Mouse (Mus musculus) neural tube, embryonic 15.5 days (tissue): ENCODE data around the gene Zp2. TPM values are rescaled to one million over a fixed set of nuclear protein-coding genes. Genes with fewer than 3 reads are reported as not detected.

Experiments used
- ATAC-seq: fragments of 200-750 bp; cut with Nextera tagmentation; 2 replicates; pipeline ENCODE4 v1.8.0; 2017; ENCODE audit warnings: mild to moderate bottlenecking, moderate TSS enrichment, moderate library complexity; ENCODE audit not compliant: low FRiP score
- H3K27ac ChIP-seq: fragments of 300-500 bp; sonication (generic); replicated peaks from 2 replicates; pipeline ENCODE4 v1.5.1; 2015; ENCODE audit warnings: mild to moderate bottlenecking, inconsistent platforms
- H3K27me3 ChIP-seq: fragments of 300-500 bp; sonication (generic); replicated peaks from 2 replicates; pipeline ENCODE4 v1.6.1; 2015; ENCODE audit warnings: inconsistent platforms
- H3K36me3 ChIP-seq: fragments of 300-500 bp; sonication (generic); 2 replicates; pipeline ENCODE4 v1.6.1; 2015; ENCODE audit warnings: inconsistent platforms
- H3K4me1 ChIP-seq: fragments of 300-500 bp; sonication (generic); 2 replicates; pipeline ENCODE4 v1.6.1; 2015; ENCODE audit warnings: inconsistent platforms
- H3K4me2 ChIP-seq: fragments of 300-500 bp; sonication (generic); 2 replicates; pipeline ENCODE4 v1.6.1; 2015; ENCODE audit warnings: inconsistent platforms, mild to moderate bottlenecking, moderate library complexity
- H3K4me3 ChIP-seq: fragments of 300-500 bp; sonication (generic); replicated peaks from 2 replicates; pipeline ENCODE4 v1.5.1; 2015; ENCODE audit warnings: mild to moderate bottlenecking, inconsistent platforms
- H3K9ac ChIP-seq: fragments of 300-500 bp; sonication (generic); replicated peaks from 2 replicates; pipeline ENCODE4 v1.6.1; 2015; ENCODE audit warnings: mild to moderate bottlenecking, inconsistent platforms
- H3K9me3 ChIP-seq: fragments of 300-500 bp; sonication (generic); replicated peaks from 2 replicates; pipeline ENCODE4 v1.6.1; 2016; ENCODE audit warnings: inconsistent platforms
- WGBS: fragments of 180-500 bp; shearing (Covaris S2); methylation state at CpG from one replicate; pipeline ENCODE4 v1.1.7; 2015; ENCODE audit warnings: mixed read lengths; 5-methylcytosine and 5-hydroxymethylcytosine counted together
- polyA plus RNA-seq: library from polyadenylated mRNA; unstranded; fragments of >200 nt; fragmentation: Nextera tagmentation; extraction: Ambion mirVana; gene quantifications from 2 replicates; pipeline ENCODE4 v1.2.1, GENCODE M21; 2015

Gene Zp2
- polyA plus RNA-seq, 1 experiment from 2014 or later = not detected

DNA sequence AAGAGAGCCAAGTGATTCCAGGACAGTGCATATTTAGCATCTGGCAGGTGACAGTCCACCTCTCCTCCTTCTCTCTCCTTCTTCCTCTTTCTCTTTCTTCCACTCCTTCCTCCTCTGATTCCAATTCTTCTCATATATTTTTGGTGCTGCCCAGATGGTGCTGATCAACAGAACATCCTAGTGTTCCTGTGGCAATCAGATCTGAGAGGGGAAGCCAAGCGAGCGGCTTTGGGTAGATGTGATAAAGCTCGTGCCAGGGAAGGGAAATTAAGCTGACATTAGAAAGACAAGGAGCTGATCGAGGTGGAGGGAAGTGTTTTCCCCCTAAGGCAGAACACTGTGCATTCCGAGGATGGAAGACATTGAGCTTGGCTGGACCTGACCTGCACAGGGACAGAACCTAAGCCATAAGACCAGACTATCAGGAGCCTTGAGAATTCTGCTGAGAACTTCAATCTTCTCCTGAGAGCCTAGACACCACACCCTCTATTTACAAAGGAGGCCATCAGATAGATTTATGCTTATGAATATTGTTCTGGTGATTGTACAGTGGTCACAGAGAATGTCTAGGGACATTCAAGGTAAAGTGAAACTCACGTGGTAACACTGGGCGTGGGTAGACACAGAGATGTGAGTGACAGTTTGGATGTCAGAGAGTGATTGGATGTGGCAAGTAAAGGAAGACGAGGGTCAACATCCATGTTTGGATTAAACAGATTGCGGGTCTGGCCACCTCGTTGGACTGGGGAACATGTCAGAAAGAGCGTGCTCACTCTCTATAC lies 29.8 kb upstream of the Zp2 start:
- Histone ChIP-seq H3K36me3 (no peaks in the 10 kb centered on the region), H3K9me3 (no peaks in the 10 kb centered on the region), H3K9ac (no peak overlapping the region), H3K4me2 (no peak overlapping the region), H3K27me3 (no peaks in the 10 kb centered on the region), H3K27ac (no peak overlapping the region), H3K4me1 (no peaks in the 10 kb centered on the region), H3K4me3 (no peak overlapping the region)
- no peak for ATAC-seq
- 88% methylated on average over 11 of the region's 11 CpGs for WGBS

GRCm38 (mm10) chr7:120173603-120174244 lies 28.6 kb upstream of the Zp2 start, which contains the start of gene Anks4b:
Gene Anks4b (plus strand): TSS chr7:120173858.
- no peak for ATAC-seq
- H3K9me3 ChIP-seq = no peaks in the 10 kb centered on the region
- H3K27me3 ChIP-seq = no peaks in the 10 kb centered on the region
- H3K4me2 ChIP-seq = no peak within 1 kb of the TSS
- no peak within 1 kb of the TSS for H3K27ac ChIP-seq
- WGBS = 89% methylated on average over 10 of the region's 10 CpGs
- H3K36me3 ChIP-seq = no peaks in the 10 kb centered on the region
- H3K4me3 ChIP-seq = no peak within 1 kb of the TSS
- H3K4me1 ChIP-seq = no peaks in the 10 kb centered on the region
- no peak within 1 kb of the TSS for H3K9ac ChIP-seq

DNA sequence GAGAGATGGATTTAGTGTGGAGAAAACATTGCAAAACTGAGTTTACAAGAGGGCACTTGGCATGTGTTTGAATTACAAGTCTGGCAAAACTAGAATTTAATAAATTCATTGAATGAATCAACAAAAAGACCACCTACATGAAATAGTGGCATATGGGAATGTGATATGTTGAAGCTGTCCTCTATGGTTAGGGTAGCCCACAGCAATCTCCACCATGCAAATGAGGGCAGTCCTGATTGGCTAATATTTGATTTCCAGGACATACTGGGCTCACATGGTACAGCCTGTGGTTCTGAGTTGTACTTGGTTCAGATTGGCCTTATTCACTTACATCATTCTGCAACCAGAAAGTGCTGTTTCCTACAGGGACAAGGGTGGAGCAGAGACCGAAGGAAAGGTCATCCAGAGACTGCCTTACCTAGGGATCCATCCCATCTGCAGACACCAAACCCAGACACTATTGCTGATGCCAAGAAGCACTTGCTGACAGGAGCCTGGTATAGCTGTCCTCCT lies 27.2 kb upstream of the Zp2 start:
- no peaks in the 10 kb centered on the region for H3K27me3 ChIP-seq
- WGBS = 92% methylated on average over 1 of the region's 1 CpGs
- ATAC-seq = no peak

DNA sequence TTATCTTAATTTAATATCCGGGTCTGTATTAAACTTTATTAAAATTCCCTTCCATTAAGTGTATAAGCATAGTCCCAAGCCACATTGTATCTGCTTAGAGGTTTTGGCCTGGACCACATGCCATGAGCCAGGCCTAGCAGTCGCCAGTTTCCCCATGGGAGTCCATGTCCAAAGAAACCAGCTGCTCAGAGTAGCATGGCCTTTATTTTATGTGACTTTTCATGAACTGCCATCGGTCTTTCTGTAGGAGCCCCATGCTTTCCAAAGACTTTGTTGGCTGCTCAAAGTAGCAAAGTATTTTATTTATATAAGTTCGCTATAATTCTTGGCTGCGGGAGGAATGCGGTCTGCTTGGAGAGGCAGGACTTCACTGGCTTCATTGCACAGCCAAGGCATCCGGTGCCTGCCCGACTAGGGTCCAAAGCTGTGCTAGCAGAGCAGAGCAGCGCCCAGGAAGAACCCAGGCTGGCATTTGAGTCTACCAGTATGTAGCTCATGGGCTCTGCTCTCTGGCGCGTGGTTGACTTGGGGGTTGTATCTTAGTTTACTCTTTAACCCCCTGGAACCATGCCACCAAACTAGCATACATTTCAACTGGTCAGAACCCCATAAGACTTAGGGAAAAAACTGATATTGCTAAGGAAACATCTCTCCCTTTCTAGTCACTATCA lies 18.6 kb upstream of the Zp2 start:
- no peak overlapping the region for H3K4me3 ChIP-seq
- no peak overlapping the region for H3K27ac ChIP-seq
- 91% methylated on average over 11 of the region's 11 CpGs for WGBS
- no peaks in the 10 kb centered on the region for H3K9me3 ChIP-seq
- no peaks in the 10 kb centered on the region for H3K36me3 ChIP-seq
- H3K27me3 ChIP-seq = no peaks in the 10 kb centered on the region
- ATAC-seq = no peak
- no peak overlapping the region for H3K4me2 ChIP-seq
- no peaks in the 10 kb centered on the region for H3K4me1 ChIP-seq
- H3K9ac ChIP-seq = no peak overlapping the region

More for the DNA sequence above, 27.2 kb upstream of the Zp2 start:
- Histone ChIP-seq H3K9me3 (no peaks in the 10 kb centered on the region), H3K27ac (no peak overlapping the region), H3K36me3 (no peaks in the 10 kb centered on the region), H3K4me2 (no peak overlapping the region), H3K4me3 (no peak overlapping the region), H3K9ac (no peak overlapping the region), H3K4me1 (no peaks in the 10 kb centered on the region)

DNA sequence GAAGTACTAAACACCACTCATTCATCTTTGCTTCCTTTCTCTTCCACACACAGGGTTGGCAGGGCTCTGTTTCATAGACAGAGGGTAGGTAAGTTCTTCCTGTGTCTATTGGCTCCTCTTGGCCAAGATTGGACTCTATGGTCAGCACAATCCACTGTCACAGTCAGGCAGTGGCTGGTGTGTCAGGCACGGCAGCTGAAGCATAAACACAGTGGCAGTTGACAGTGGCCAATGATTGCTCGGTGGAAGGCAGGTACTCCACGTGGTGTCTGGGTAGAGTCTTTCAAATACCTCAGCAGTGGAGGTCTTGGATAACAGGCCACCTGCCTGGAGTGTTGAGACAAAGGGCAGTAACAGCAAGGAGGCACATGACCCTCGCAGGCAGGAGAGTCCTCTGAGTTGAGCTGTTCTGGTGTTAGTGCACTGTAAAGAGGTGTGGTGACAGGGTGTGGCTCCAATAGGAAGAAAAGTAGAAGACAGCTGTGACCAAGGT lies 13.1 kb upstream of the Zp2 start:
- Histone ChIP-seq H3K27me3 (no peaks in the 10 kb centered on the region), H3K9ac (no peak overlapping the region), H3K9me3 (no peaks in the 10 kb centered on the region), H3K36me3 (no peaks in the 10 kb centered on the region), H3K4me2 (no peak overlapping the region), H3K4me1 (peaks cover 9% of the 10 kb centered on the region; the same call in 1 of the 2 replicates), H3K4me3 (no peak overlapping the region), H3K27ac (no peak overlapping the region)
- 22% methylated on average over 4 of the region's 4 CpGs for WGBS
- no peak for ATAC-seq

- H3K27me3 ChIP-seq = no peaks in the 10 kb centered on the region
- no peak overlapping the region for H3K4me3 ChIP-seq
- H3K4me1 ChIP-seq = peaks cover 9% of the 10 kb centered on the region; the same call in 1 of the 2 replicates
- no peaks in the 10 kb centered on the region for H3K36me3 ChIP-seq
- H3K27ac ChIP-seq = no peak overlapping the region
- H3K9me3 ChIP-seq = no peaks in the 10 kb centered on the region
- no peak overlapping the region for H3K4me2 ChIP-seq
- WGBS = 17% methylated on average over 5 of the region's 5 CpGs
- ATAC-seq = no peak; the same call in 1 of the 2 replicates
- H3K9ac ChIP-seq = no peak overlapping the region
These were observed 12.5 kb upstream of the Zp2 start for GRCm38 (mm10) chr7:120157575-120158061.

DNA sequence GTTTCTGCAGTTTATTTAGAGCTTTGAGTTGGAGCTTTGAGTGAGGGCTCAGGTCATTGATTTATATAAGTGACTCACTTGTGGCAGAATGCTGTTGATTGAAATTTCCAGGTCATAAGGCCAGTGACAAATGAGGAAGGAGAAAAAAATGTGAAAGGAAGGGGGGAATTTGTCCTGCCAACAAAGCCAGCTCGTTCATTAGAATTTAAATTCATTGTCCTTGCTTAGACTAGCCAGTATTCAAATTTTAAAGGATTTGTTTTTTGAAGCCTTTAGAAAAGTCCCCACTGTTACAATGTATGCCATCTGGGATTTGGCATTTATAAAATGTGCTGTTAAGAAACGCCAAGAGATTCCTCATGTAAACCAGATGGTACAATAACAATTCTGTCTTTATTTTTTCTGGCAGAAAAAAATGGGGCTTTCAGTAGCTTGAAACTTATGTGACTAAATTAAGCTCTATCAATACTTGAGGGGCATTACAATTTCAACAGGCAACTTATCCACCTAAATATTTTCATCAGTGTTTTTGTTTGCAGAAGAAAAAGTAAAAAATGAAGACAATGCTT lies 11.8 kb upstream of the Zp2 start:
- no peaks in the 10 kb centered on the region for H3K36me3 ChIP-seq
- H3K4me3 ChIP-seq = no peak overlapping the region
- H3K27ac ChIP-seq = no peak overlapping the region
- no peaks in the 10 kb centered on the region for H3K9me3 ChIP-seq
- H3K27me3 ChIP-seq = no peaks in the 10 kb centered on the region
- WGBS = 8% methylated on average over 2 of the region's 2 CpGs
- H3K4me2 ChIP-seq = no peak overlapping the region
- no peak for ATAC-seq
- peaks cover 9% of the 10 kb centered on the region; the same call in 1 of the 2 replicates for H3K4me1 ChIP-seq
- no peak overlapping the region for H3K9ac ChIP-seq

DNA sequence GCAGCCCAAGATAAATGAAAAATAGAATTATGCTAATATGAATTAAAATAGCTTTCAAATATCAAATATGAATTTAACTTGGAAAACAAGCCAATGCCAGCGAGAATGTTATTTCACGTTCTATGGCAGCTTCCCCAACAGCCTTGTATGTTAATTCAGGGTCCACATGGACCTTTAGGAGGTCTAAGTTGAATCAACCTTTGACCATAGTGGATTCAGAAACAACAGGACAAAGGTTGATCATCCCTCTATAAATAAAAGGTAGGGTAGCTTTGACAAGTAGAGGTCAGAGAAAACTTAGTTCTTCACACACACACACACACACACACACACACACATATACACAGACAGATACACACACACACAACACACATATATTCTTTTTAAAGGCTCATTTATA lies 5.8 kb upstream of the Zp2 start:
- H3K27me3 ChIP-seq = no peaks in the 10 kb centered on the region
- H3K4me1 ChIP-seq = no peaks in the 10 kb centered on the region
- no peaks in the 10 kb centered on the region for H3K36me3 ChIP-seq
- H3K4me2 ChIP-seq = no peak overlapping the region
- 90% methylated on average over 2 of the region's 2 CpGs for WGBS
- no peak overlapping the region for H3K4me3 ChIP-seq
- ATAC-seq = no peak
- H3K9me3 ChIP-seq = no peaks in the 10 kb centered on the region
- H3K9ac ChIP-seq = no peak overlapping the region
- no peak overlapping the region for H3K27ac ChIP-seq

DNA sequence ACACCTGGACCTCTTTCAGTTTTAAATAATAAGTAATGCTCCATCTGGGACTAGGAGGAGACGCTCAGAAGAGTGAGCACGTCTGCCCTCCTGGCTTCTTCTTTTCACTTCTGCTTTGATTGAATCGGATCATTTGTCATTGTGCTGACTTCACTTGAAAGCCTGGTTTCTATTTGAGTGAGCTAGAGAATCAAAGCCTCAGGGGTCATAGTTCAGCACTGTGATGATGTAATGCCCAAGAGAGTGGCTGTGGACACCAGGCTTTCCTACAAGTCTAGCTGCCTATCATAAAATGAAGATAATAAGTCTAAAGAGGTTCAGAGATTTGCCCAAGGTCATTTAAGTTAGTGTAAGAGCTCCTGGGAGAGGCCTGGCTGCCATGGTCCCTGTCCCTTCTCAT lies 5.2 kb upstream of the Zp2 start:
- no peaks in the 10 kb centered on the region for H3K4me1 ChIP-seq
- no peak overlapping the region for H3K9ac ChIP-seq
- 19% methylated on average over 3 of the region's 3 CpGs for WGBS
- no peak overlapping the region for H3K27ac ChIP-seq
- ATAC-seq = no peak
- no peaks in the 10 kb centered on the region for H3K9me3 ChIP-seq
- H3K27me3 ChIP-seq = no peaks in the 10 kb centered on the region
- H3K4me3 ChIP-seq = no peak overlapping the region
- no peaks in the 10 kb centered on the region for H3K36me3 ChIP-seq
- no peak overlapping the region for H3K4me2 ChIP-seq

- Histone ChIP-seq H3K4me3 (no peak overlapping the region), H3K9me3 (no peaks in the 10 kb centered on the region), H3K27me3 (no peaks in the 10 kb centered on the region), H3K27ac (no peak overlapping the region), H3K4me1 (no peaks in the 10 kb centered on the region), H3K36me3 (no peaks in the 10 kb centered on the region), H3K4me2 (no peak overlapping the region), H3K9ac (no peak overlapping the region)
- ATAC-seq = no peak
- 88% methylated on average over 1 of the region's 1 CpGs for WGBS
These were observed 2.3 kb downstream of the Zp2 start for GRCm38 (mm10) chr7:120142743-120143142.

DNA sequence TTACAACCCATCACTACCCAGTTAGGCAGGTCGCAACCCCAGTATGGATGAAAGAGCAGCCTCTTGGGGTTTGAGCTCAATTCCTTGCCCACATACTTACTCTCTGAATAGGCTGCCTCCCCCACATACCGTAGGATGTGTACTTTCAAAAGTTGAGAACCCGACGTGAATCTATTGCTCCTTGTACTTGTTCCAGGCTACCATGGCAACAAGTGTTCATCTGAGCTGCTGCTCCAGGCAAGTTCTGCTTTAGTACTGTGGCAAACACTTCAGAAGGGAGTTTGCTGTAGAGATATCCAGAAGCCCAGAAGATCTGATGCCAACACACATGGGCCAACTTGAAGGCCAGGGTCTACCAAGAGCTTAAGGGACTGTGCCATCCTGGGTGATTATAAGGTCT lies 16.1 kb downstream of the Zp2 start:
- no peak for ATAC-seq
- no peak overlapping the region for H3K9ac ChIP-seq
- no peaks in the 10 kb centered on the region for H3K27me3 ChIP-seq
- H3K36me3 ChIP-seq = no peaks in the 10 kb centered on the region
- no peak overlapping the region for H3K4me2 ChIP-seq
- no peaks in the 10 kb centered on the region for H3K9me3 ChIP-seq
- H3K4me3 ChIP-seq = no peak overlapping the region
- WGBS = 54% methylated on average over 4 of the region's 4 CpGs
- H3K4me1 ChIP-seq = 0 out of 2 replicates have a peak, but pooled peaks cover 3% of the 10 kb centered on the region
- no peak overlapping the region for H3K27ac ChIP-seq
